Mouse (Mus musculus) E14TG2a.4 (cell line): ENCODE results near the gene Tmem86a.

ENCODE experiments used
- CTCF ChIP-seq: conservative IDR thresholded peaks from 2 replicates; pipeline ENCODE4 v1.5.1; 2014; ENCODE audit warnings: low read length
- POU5F1 ChIP-seq: IDR thresholded peaks from 2 replicates; pipeline ENCODE4 v1.6.1; 2014; ENCODE audit warnings: low read length, borderline replicate concordance

DNA sequence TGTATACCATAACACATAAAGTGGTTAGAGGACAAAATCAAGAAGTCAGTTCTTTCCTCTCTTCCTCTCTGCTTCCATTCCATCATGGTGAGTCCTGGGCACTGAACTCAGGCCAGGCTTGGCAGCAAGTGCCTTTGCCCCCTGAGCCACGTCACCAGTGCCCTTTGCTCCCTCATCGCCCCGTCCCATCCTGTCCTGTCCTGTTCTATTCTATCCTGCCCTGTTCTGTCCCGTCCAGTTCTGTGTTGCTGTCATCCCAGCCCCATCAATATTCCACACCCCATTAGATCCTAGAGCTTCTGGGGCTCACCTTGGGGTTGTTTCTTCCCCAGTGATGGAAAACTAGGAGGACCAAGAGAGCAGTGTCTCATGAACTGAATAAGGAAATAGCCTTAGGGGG lies 8.3 kb upstream of the Tmem86a start:
- TF ChIP-seq CTCF (no peak), POU5F1 (no peak)
